Mouse (Mus musculus): Measurements from ENCODE around the gene Rps6ka6. TPM values are rescaled to one million over a fixed set of nuclear protein-coding genes. Genes with fewer than 3 reads are reported as not detected.

The Rps6ka6 gene
- polyA plus RNA-seq (2014; fragmentation: Nextera tagmentation; extraction: Ambion mirVana), result 22.3 and 36.8 TPM in 2 replicates

- WGBS, result 76% methylated on average over 10 of the region's 10 CpGs
- no peak within 1 kb of the TSS for H3K27ac ChIP-seq (ENCODE audit: low read depth, low read length)
- ATAC-seq (ENCODE audit: low FRiP score, low TSS enrichment), result no peak
- no peak within 1 kb of the TSS for H3K4me2 ChIP-seq (replicated peaks; ENCODE audit: low read depth, low read length)
- no peaks in the 10 kb centered on the region for H3K4me1 ChIP-seq (ENCODE audit: control insufficient read depth, insufficient read depth, low read length)
- no peak within 1 kb of the TSS for H3K9ac ChIP-seq (ENCODE audit: low read depth, low read length)
- no peaks in the 10 kb centered on the region for H3K36me3 ChIP-seq (ENCODE audit: control insufficient read depth, insufficient read depth, low read length)
- no peak within 1 kb of the TSS for H3K4me3 ChIP-seq (ENCODE audit: low read length)
- no peaks in the 10 kb centered on the region for H3K9me3 ChIP-seq (ENCODE audit: control insufficient read depth, low read length)
- no peaks in the 10 kb centered on the region for H3K27me3 ChIP-seq (ENCODE audit: control insufficient read depth, insufficient read depth, low read length)
Measured at GRCm38 (mm10) chrX:111537859-111538258, at the start of gene Rps6ka6. Gene Rps6ka6, minus strand, starts transcription at chrX:111537959.

GRCm38 (mm10) chrX:111577044-111577443 lies 39.3 kb upstream of the Rps6ka6 start:
- Histone ChIP-seq H3K27ac (ENCODE audit: low read depth, low read length) (no peak overlapping the region), H3K9ac (ENCODE audit: low read depth, low read length) (no peak overlapping the region), H3K9me3 (ENCODE audit: control insufficient read depth, low read length) (no peaks in the 10 kb centered on the region), H3K4me3 (ENCODE audit: low read length) (no peak overlapping the region), H3K27me3 (ENCODE audit: control insufficient read depth, insufficient read depth, low read length) (no peaks in the 10 kb centered on the region), H3K4me2 (replicated peaks; ENCODE audit: low read depth, low read length) (no peak overlapping the region), H3K4me1 (ENCODE audit: control insufficient read depth, insufficient read depth, low read length) (no peaks in the 10 kb centered on the region), H3K36me3 (ENCODE audit: control insufficient read depth, insufficient read depth, low read length) (no peaks in the 10 kb centered on the region)
- WGBS, result 80% methylated on average over 2 of the region's 2 CpGs
- no peak for ATAC-seq (ENCODE audit: low FRiP score, low TSS enrichment)

GRCm38 (mm10) chrX:111518206-111518605 lies 19.6 kb downstream of the Rps6ka6 start:
- 91% methylated on average over 1 of the region's 1 CpGs for WGBS
- H3K4me2 ChIP-seq (replicated peaks; ENCODE audit: low read depth, low read length), result no peak overlapping the region
- no peaks in the 10 kb centered on the region for H3K4me1 ChIP-seq (ENCODE audit: control insufficient read depth, insufficient read depth, low read length)

GRCm38 (mm10) chrX:111463565-111464093 lies 74.1 kb downstream of the Rps6ka6 start:
- Histone ChIP-seq H3K4me2 (replicated peaks; ENCODE audit: low read depth, low read length) (peak overlapping the region; percentile 45), H3K9ac (ENCODE audit: low read depth, low read length) (peak overlapping the region; percentile 59; the same call in 1 of the 2 replicates), H3K4me3 (ENCODE audit: low read length) (peak overlapping the region; percentile 57), H3K27me3 (ENCODE audit: control insufficient read depth, insufficient read depth, low read length) (no peaks in the 10 kb centered on the region), H3K4me1 (ENCODE audit: control insufficient read depth, insufficient read depth, low read length) (no peaks in the 10 kb centered on the region), H3K27ac (ENCODE audit: low read depth, low read length) (no peak overlapping the region), H3K9me3 (ENCODE audit: control insufficient read depth, low read length) (no peaks in the 10 kb centered on the region), H3K36me3 (ENCODE audit: control insufficient read depth, insufficient read depth, low read length) (no peaks in the 10 kb centered on the region)
- ATAC-seq (ENCODE audit: low FRiP score, low TSS enrichment), result peak; percentile 26
- WGBS, result 36% methylated on average over 12 of the region's 12 CpGs

More at GRCm38 (mm10) chrX:111518206-111518605, 19.6 kb downstream of the Rps6ka6 start:
- H3K9me3 ChIP-seq (ENCODE audit: control insufficient read depth, low read length), result no peaks in the 10 kb centered on the region
- no peaks in the 10 kb centered on the region for H3K27me3 ChIP-seq (ENCODE audit: control insufficient read depth, insufficient read depth, low read length)
- no peak for ATAC-seq (ENCODE audit: low FRiP score, low TSS enrichment)
- no peak overlapping the region for H3K9ac ChIP-seq (ENCODE audit: low read depth, low read length)
- H3K4me3 ChIP-seq (ENCODE audit: low read length), result no peak overlapping the region
- H3K27ac ChIP-seq (ENCODE audit: low read depth, low read length), result no peak overlapping the region
- no peaks in the 10 kb centered on the region for H3K36me3 ChIP-seq (ENCODE audit: control insufficient read depth, insufficient read depth, low read length)

- Histone ChIP-seq H3K9me3 (ENCODE audit: control insufficient read depth, low read length) (no peaks in the 10 kb centered on the region), H3K27ac (ENCODE audit: low read depth, low read length) (peak overlapping the region; percentile 51; the same call in 1 of the 2 replicates), H3K27me3 (ENCODE audit: control insufficient read depth, insufficient read depth, low read length) (no peaks in the 10 kb centered on the region), H3K4me2 (replicated peaks; ENCODE audit: low read depth, low read length) (peak overlapping the region; percentile 45), H3K9ac (ENCODE audit: low read depth, low read length) (peak overlapping the region; percentile 59), H3K36me3 (ENCODE audit: control insufficient read depth, insufficient read depth, low read length) (no peaks in the 10 kb centered on the region), H3K4me1 (ENCODE audit: control insufficient read depth, insufficient read depth, low read length) (no peaks in the 10 kb centered on the region), H3K4me3 (ENCODE audit: low read length) (peak overlapping the region; percentile 57)
- WGBS, result 32% methylated on average over 31 of the region's 72 CpGs
- peak; percentile 96 for ATAC-seq (ENCODE audit: low FRiP score, low TSS enrichment)
Measured at GRCm38 (mm10) chrX:111462833-111463564, 74.8 kb downstream of the Rps6ka6 start.

- Histone ChIP-seq H3K27ac (ENCODE audit: low read depth, low read length) (no peak overlapping the region), H3K4me3 (ENCODE audit: low read length) (peak overlapping the region; percentile 57), H3K9ac (ENCODE audit: low read depth, low read length) (peak overlapping the region; percentile 59), H3K9me3 (ENCODE audit: control insufficient read depth, low read length) (no peaks in the 10 kb centered on the region), H3K27me3 (ENCODE audit: control insufficient read depth, insufficient read depth, low read length) (no peaks in the 10 kb centered on the region), H3K4me2 (replicated peaks; ENCODE audit: low read depth, low read length) (peak overlapping the region; percentile 45), H3K36me3 (ENCODE audit: control insufficient read depth, insufficient read depth, low read length) (no peaks in the 10 kb centered on the region), H3K4me1 (ENCODE audit: control insufficient read depth, insufficient read depth, low read length) (no peaks in the 10 kb centered on the region)
- ATAC-seq (ENCODE audit: low FRiP score, low TSS enrichment), result no peak; the same call in none of the 2 replicates
- WGBS, result 27% methylated on average over 18 of the region's 21 CpGs
Measured at GRCm38 (mm10) chrX:111462495-111462832, 75.3 kb downstream of the Rps6ka6 start.

- Histone ChIP-seq H3K4me1 (ENCODE audit: control insufficient read depth, insufficient read depth, low read length) (no peaks in the 10 kb centered on the region), H3K27ac (ENCODE audit: low read depth, low read length) (no peak overlapping the region), H3K4me2 (replicated peaks; ENCODE audit: low read depth, low read length) (peak overlapping the region; percentile 45), H3K9me3 (ENCODE audit: control insufficient read depth, low read length) (no peaks in the 10 kb centered on the region), H3K36me3 (ENCODE audit: control insufficient read depth, insufficient read depth, low read length) (no peaks in the 10 kb centered on the region), H3K4me3 (ENCODE audit: low read length) (peak overlapping the region; percentile 57), H3K9ac (ENCODE audit: low read depth, low read length) (peak overlapping the region; percentile 59), H3K27me3 (ENCODE audit: control insufficient read depth, insufficient read depth, low read length) (no peaks in the 10 kb centered on the region)
- 30% methylated on average over 8 of the region's 8 CpGs for WGBS
- ATAC-seq (ENCODE audit: low FRiP score, low TSS enrichment), result no peak
Measured at GRCm38 (mm10) chrX:111462092-111462491, 75.7 kb downstream of the Rps6ka6 start.

- no peak overlapping the region for H3K4me2 ChIP-seq (replicated peaks; ENCODE audit: low read depth, low read length)
- no peaks in the 10 kb centered on the region for H3K9me3 ChIP-seq (ENCODE audit: control insufficient read depth, low read length)
- no peak overlapping the region for H3K4me3 ChIP-seq (ENCODE audit: low read length)
- H3K9ac ChIP-seq (ENCODE audit: low read depth, low read length), result no peak overlapping the region
- no peaks in the 10 kb centered on the region for H3K4me1 ChIP-seq (ENCODE audit: control insufficient read depth, insufficient read depth, low read length)
- H3K36me3 ChIP-seq (ENCODE audit: control insufficient read depth, insufficient read depth, low read length), result no peaks in the 10 kb centered on the region
- no peaks in the 10 kb centered on the region for H3K27me3 ChIP-seq (ENCODE audit: control insufficient read depth, insufficient read depth, low read length)
- ATAC-seq (ENCODE audit: low FRiP score, low TSS enrichment), result no peak
- no peak overlapping the region for H3K27ac ChIP-seq (ENCODE audit: low read depth, low read length)
Measured at GRCm38 (mm10) chrX:111460166-111460565, 77.6 kb downstream of the Rps6ka6 start.

GRCm38 (mm10) chrX:111436571-111436970 lies 101.2 kb downstream of the Rps6ka6 start:
- no peaks in the 10 kb centered on the region for H3K4me1 ChIP-seq (ENCODE audit: control insufficient read depth, insufficient read depth, low read length)
- no peaks in the 10 kb centered on the region for H3K9me3 ChIP-seq (ENCODE audit: control insufficient read depth, low read length)
- H3K4me2 ChIP-seq (replicated peaks; ENCODE audit: low read depth, low read length), result no peak overlapping the region
- no peaks in the 10 kb centered on the region for H3K27me3 ChIP-seq (ENCODE audit: control insufficient read depth, insufficient read depth, low read length)
- H3K36me3 ChIP-seq (ENCODE audit: control insufficient read depth, insufficient read depth, low read length), result no peaks in the 10 kb centered on the region
- no peak overlapping the region for H3K27ac ChIP-seq (ENCODE audit: low read depth, low read length)
- no peak for ATAC-seq (ENCODE audit: low FRiP score, low TSS enrichment)
- no peak overlapping the region for H3K9ac ChIP-seq (ENCODE audit: low read depth, low read length)
- H3K4me3 ChIP-seq (ENCODE audit: low read length), result no peak overlapping the region

Measured in kidney, embryonic 14.5 days (tissue).